Mouse (Mus musculus): ENCODE results near the gene Gpbp1l1.

GRCm38 (mm10) chr4:116638821-116639220 lies 81.4 kb downstream of the Gpbp1l1 start:
- TF ChIP-seq CTCF (conservative IDR thresholded peaks at IDR 0.05; ENCODE audit: low read length): no peak
- TF ChIP-seq NANOG (IDR thresholded peaks at IDR 0.05; ENCODE audit: borderline replicate concordance, low read length): no peak
